Mouse (Mus musculus): Measurements from ENCODE around the gene Tiprl.

DNA sequence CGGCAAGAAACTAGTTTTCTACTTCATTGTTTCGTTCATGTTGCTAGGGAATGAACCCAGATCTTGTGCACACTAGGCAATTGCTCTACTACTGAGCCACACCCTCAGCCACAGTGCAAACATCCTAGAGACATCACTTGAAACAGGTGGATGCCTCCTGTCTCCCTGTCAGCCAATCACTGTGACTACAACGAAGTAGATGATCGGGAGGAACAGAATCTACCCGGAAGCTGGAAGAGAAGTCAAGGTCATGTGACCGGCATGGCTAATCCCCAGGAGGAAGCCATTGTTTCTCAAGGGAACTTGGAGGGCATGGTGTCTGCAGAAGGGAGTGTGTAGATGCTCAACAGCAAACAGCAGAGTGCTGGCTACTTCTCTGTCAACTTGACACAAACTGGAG lies 38.1 kb upstream of the Tiprl start:
- TF ChIP-seq CTCF (IDR thresholded peaks at IDR 0.05; ENCODE audit: borderline replicate concordance, insufficient read depth, low read length) (no peak), POLR2A (IDR thresholded peaks at IDR 0.05; ENCODE audit: low read depth, low read length) (no peak)
